Mouse (Mus musculus): Measurements from ENCODE around the gene Rbm20. TPM values are rescaled to one million over a fixed set of nuclear protein-coding genes. Genes with fewer than 3 reads are reported as not detected.

Rbm20 gene
- total RNA-seq (2023) = not detected

DNA sequence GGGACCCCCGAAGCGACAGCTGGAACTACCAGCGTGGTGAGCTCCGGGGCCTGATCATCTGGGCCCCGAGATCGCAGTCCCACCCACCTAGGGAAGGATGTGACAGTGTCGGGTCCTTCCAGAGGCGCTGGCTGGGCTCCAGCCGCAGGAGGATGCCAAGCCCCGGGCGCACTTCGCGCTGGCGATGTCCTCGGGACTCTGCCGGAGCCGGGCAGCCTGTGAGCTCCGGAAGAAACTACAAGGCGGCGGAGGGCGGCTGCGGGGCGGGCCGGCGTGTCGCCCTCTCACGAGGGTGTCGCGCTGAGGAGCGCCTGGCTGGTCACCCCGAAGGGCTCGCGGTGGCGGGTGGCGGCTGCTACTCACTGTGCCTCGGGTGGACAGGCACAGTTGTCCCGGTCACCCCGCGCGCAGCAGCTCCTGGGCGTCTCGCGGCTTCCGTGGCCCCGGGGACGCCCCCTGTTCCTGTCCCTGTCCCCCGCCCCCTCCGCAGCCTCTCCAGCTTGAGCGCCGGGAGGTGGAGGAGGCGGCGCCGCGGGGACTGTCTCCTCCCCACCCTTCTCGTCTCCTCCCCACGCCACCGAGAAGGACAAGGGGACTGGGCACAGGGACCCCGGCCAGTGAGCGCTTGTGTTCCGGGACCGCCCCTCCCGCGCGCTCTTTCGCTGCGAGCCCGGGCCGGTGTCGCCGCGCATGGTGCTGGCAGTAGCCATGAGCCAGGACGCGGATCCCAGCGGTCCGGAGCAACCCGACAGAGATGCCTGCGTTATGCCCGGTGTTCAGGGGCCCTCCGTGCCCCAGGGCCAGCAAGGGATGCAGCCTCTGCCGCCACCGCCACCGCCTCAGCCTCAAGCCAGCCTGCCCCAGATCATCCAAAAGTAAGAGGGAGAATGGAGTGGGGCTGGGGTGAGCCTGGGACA lies at the start of gene Rbm20:
TSS of gene Rbm20 (plus strand) at position 589 of the 917 bp plus-strand sequence.

DNA sequence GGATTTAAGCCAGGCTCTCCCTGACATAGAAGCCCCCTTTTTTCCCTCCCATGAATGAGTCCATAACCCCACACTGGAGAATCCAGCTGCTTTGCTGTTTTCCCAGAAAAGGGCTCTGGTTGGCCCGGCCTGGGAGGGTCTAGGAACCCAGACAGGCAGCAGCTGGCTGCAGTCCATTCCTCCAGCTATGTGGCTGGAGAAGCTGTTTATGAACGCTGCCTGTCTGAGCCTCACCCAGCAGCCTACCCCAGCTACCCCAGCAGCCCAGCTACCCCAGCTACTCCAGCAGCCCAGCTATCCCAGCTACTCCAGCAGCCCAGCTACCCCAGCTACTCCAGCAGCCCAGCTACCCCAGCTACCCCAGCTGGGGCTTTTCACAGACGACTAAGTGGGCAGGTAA lies 215.0 kb downstream of the Rbm20 start, which contains the start of gene Pdcd4:
TSS of gene Pdcd4 (plus strand) at position 171 of the 400 bp plus-strand sequence.

Other genes with a start within 250 kb of the Rbm20 start
- gene Dusp5, start 148.2 kb upstream of the Rbm20 start, total RNA-seq (2023) = 100 to 1,000 TPM; 126 to 188 TPM
- 10 to 100 TPM; 13.4 to 43.3 TPM for gene Nutf2-ps1, start 88.2 kb upstream of the Rbm20 start, total RNA-seq (2023)
- gene Smc3, start 76.9 kb upstream of the Rbm20 start, total RNA-seq (2023) = 10 to 100 TPM; 39.8 to 48.9 TPM
- gene Pdcd4, start 214.9 kb downstream of the Rbm20 start, total RNA-seq (2023) = 10 to 100 TPM; 86.3 to 99.9 TPM